Comparison of ENCODE assay signal across 8 mouse cellular contexts in the genomic region with DNA sequence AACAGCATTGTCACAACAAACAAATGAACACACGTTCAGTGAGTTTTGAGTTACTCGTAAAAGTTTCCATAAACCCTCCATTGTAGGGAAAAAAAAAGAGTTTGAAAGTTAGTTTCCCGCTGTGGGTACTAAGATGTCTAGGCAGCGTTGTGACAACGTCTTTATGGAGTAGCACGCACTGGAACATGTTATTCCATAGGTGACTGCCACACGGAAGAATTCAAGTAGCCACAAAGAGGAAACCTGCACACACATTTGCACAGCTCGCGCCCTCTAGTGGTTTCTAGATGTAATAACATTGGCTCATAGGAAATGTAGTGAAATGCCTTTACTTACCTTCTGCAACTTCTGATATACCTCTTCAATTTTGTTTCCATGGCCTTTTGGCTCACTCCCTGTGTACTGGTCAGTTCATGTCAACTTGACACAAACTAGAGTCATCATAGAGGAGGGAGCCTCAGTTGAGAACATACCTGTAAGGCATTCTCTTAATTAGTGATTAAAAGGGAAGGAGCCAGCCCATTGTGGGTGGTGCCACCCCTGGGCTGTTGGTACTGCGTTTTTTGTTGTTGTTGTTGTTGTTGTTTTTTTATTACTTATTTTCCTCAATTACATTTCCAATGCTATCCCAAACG. TPM values are rescaled to one million over a fixed set of nuclear protein-coding genes. Genes with fewer than 3 reads are reported as not detected.
DNase-seq lines count a peak whose midpoint lies in the region; ATAC-seq and TF ChIP-seq lines count a peak whose summit lies in the region.

No protein-coding gene starts in this region.

- H3K27ac ChIP-seq in heart, embryonic 11.5 days (ENCODE audit: low read depth, low read length) = no peak overlapping the region
- no peak overlapping the region for H3K27ac ChIP-seq in embryonic facial prominence, embryonic 14.5 days (replicated peaks; ENCODE audit: low read depth, low read length)
- H3K27ac ChIP-seq in intestine, postnatal 0 days (ENCODE audit: low read depth, low read length) = no peak overlapping the region
- no peak overlapping the region for H3K27ac ChIP-seq in midbrain, embryonic 12.5 days (replicated peaks)

- TF ChIP-seq CTCF in intestine, postnatal 0 days (IDR thresholded peaks at IDR 0.05; ENCODE audit: low read depth) = peak; percentile 94

- H3K4me1 ChIP-seq in heart, embryonic 11.5 days (ENCODE audit: control insufficient read depth, insufficient read depth, low read length) = no peaks in the 10 kb centered on the region
- no peaks in the 10 kb centered on the region for H3K4me1 ChIP-seq in embryonic facial prominence, embryonic 14.5 days (ENCODE audit: control insufficient read depth, insufficient read depth, low read length)
- H3K4me1 ChIP-seq in intestine, postnatal 0 days (replicated peaks; ENCODE audit: control insufficient read depth, insufficient read depth, low read length) = no peaks in the 10 kb centered on the region
- no peaks in the 10 kb centered on the region for H3K4me1 ChIP-seq in midbrain, embryonic 12.5 days

- 18% methylated on average over 11 of the region's 11 CpGs for WGBS in heart, embryonic 11.5 days (ENCODE audit: insufficient replicate concordance)
- 22% methylated on average over 11 of the region's 11 CpGs for WGBS in embryonic facial prominence, embryonic 14.5 days
- WGBS in intestine, postnatal 0 days = 20% methylated on average over 11 of the region's 11 CpGs
- WGBS in midbrain, embryonic 12.5 days = 29% methylated on average over 11 of the region's 11 CpGs

- peak overlapping the region; percentile 52 for H3K4me2 ChIP-seq in heart, embryonic 11.5 days
- peak overlapping the region; percentile 36 for H3K4me2 ChIP-seq in embryonic facial prominence, embryonic 14.5 days (ENCODE audit: low read depth, low read length)
- peak overlapping the region; percentile 22; the same call in 1 of the 2 replicates for H3K4me2 ChIP-seq in intestine, postnatal 0 days (replicated peaks; ENCODE audit: low read depth)
- H3K4me2 ChIP-seq in midbrain, embryonic 12.5 days (replicated peaks) = no peak overlapping the region

- no peak for ATAC-seq in heart, embryonic 11.5 days (replicated peaks; ENCODE audit: insufficient number of reproducible peaks, low FRiP score, low TSS enrichment)
- no peak for ATAC-seq in embryonic facial prominence, embryonic 14.5 days (ENCODE audit: low read depth)
- no peak; the same call in 1 of the 2 replicates for ATAC-seq in intestine, postnatal 0 days
- ATAC-seq in midbrain, embryonic 12.5 days (ENCODE audit: low FRiP score, low read depth) = peak; percentile 57

- no peaks in the 10 kb centered on the region for H3K27me3 ChIP-seq in heart, embryonic 11.5 days (ENCODE audit: control insufficient read depth, insufficient read depth, low read length)
- no peaks in the 10 kb centered on the region for H3K27me3 ChIP-seq in embryonic facial prominence, embryonic 14.5 days (replicated peaks; ENCODE audit: control insufficient read depth, insufficient read depth, low read length)
- no peaks in the 10 kb centered on the region for H3K27me3 ChIP-seq in intestine, postnatal 0 days (replicated peaks; ENCODE audit: control insufficient read depth, insufficient read depth, low read length)
- no peaks in the 10 kb centered on the region for H3K27me3 ChIP-seq in midbrain, embryonic 12.5 days

- no peak for DNase-seq in heart, postnatal 14 days
- DNase-seq in ES-CJ7 (ENCODE audit: low read depth, low spot score) = peak; percentile 66
- peak; percentile 82 for DNase-seq in embryonic facial prominence, embryonic 14.5 days (ENCODE audit: low spot score)
- no peak for DNase-seq in layer of hippocampus, adult 9-10 months (ENCODE audit: low spot score)
- DNase-seq in left cerebral cortex, postnatal 10 days (ENCODE audit: extremely low spot score in 1 of 2, low spot score in 2 of 2) = no peak

- H3K4me3 ChIP-seq in heart, embryonic 11.5 days (ENCODE audit: low read depth, low read length) = no peak overlapping the region
- H3K4me3 ChIP-seq in embryonic facial prominence, embryonic 14.5 days (ENCODE audit: low read depth, low read length) = no peak overlapping the region
- no peak overlapping the region for H3K4me3 ChIP-seq in intestine, postnatal 0 days (ENCODE audit: low read depth, low read length)
- H3K4me3 ChIP-seq in midbrain, embryonic 12.5 days = no peak overlapping the region

- no peaks in the 10 kb centered on the region for H3K9me3 ChIP-seq in heart, embryonic 11.5 days (replicated peaks; ENCODE audit: control insufficient read depth, low read length)
- no peaks in the 10 kb centered on the region for H3K9me3 ChIP-seq in embryonic facial prominence, embryonic 14.5 days (ENCODE audit: control insufficient read depth, low read length)
- no peaks in the 10 kb centered on the region for H3K9me3 ChIP-seq in intestine, postnatal 0 days (ENCODE audit: control insufficient read depth)
- no peaks in the 10 kb centered on the region for H3K9me3 ChIP-seq in midbrain, embryonic 12.5 days

- no peaks in the 10 kb centered on the region for H3K36me3 ChIP-seq in heart, embryonic 11.5 days (ENCODE audit: control insufficient read depth, insufficient read depth, low read length)
- H3K36me3 ChIP-seq in embryonic facial prominence, embryonic 14.5 days (ENCODE audit: control insufficient read depth, insufficient read depth, low read length) = no peaks in the 10 kb centered on the region
- no peaks in the 10 kb centered on the region for H3K36me3 ChIP-seq in intestine, postnatal 0 days (ENCODE audit: control insufficient read depth, insufficient read depth)
- H3K36me3 ChIP-seq in midbrain, embryonic 12.5 days = no peaks in the 10 kb centered on the region

- intact Hi-C loops in heart, postnatal 14 days (cut with DNase I) = no loop called here
- intact Hi-C loops in left cerebral cortex, postnatal 10 days (cut with DNase I) = loop anchor here (10.0 kb wide), 1 partner anchor 610 kb away; no protein-coding TSS in a partner anchor

- no peak overlapping the region for H3K9ac ChIP-seq in heart, embryonic 11.5 days (ENCODE audit: low read depth, low read length)
- H3K9ac ChIP-seq in embryonic facial prominence, embryonic 14.5 days (ENCODE audit: low read depth, low read length) = no peak overlapping the region
- H3K9ac ChIP-seq in intestine, postnatal 0 days (ENCODE audit: low read depth, low read length) = no peak overlapping the region
- H3K9ac ChIP-seq in midbrain, embryonic 12.5 days (replicated peaks) = no peak overlapping the region

RNA-seq across cellular contexts. Expression of gene Gbp5, which starts 19.3 kb away (rescaled TPM):
- polyA plus RNA-seq in heart, embryonic 11.5 days (2014; fragmentation: Nextera tagmentation; extraction: Ambion mirVana) = not detected in 2 replicates
- total RNA-seq in heart, postnatal 14 days (2021) = 1 to 10 TPM; 6.8 to 9.3 TPM
- polyA plus RNA-seq in embryonic facial prominence, embryonic 14.5 days (2014; fragmentation: Nextera tagmentation; extraction: Ambion mirVana) = 0.17 TPM in 1 of 2 replicates, not detected in the other
- 0.17 and 0.24 TPM in 2 replicates for polyA plus RNA-seq in intestine, postnatal 0 days (2015; fragmentation: Nextera tagmentation; extraction: Ambion mirVana)
- polyA plus RNA-seq in midbrain, embryonic 12.5 days (2016; fragmentation: Nextera tagmentation; extraction: Ambion mirVana) = not detected in 2 replicates
- 1 to 10 TPM; 1.0 to 1.5 TPM for total RNA-seq in left cerebral cortex, postnatal 10 days (2021)

RNA-seq across cellular contexts. Expression of gene Gbp7, which starts 55.7 kb away (rescaled TPM):
- 0.94 and 1.1 TPM in 2 replicates for polyA plus RNA-seq in heart, embryonic 11.5 days (2014; fragmentation: Nextera tagmentation; extraction: Ambion mirVana)
- total RNA-seq in heart, postnatal 14 days (2021) = 10 to 100 TPM in 1 of 2 experiments, 1 to 10 TPM in 1; 9.6 to 10.5 TPM
- polyA plus RNA-seq in embryonic facial prominence, embryonic 14.5 days (2014; fragmentation: Nextera tagmentation; extraction: Ambion mirVana) = 3.9 and 4.4 TPM in 2 replicates
- 11.4 and 12.6 TPM in 2 replicates for polyA plus RNA-seq in intestine, postnatal 0 days (2015; fragmentation: Nextera tagmentation; extraction: Ambion mirVana)
- 1.8 and 2.3 TPM in 2 replicates for polyA plus RNA-seq in midbrain, embryonic 12.5 days (2016; fragmentation: Nextera tagmentation; extraction: Ambion mirVana)
- 1 to 10 TPM; 3.4 to 3.8 TPM for total RNA-seq in left cerebral cortex, postnatal 10 days (2021)

Comparison
In these comparisons a context has a peak if more than half of its experiments do, and no peak if none do; other contexts are left out.
1. DNase-seq: peak in ES-CJ7 (single experiment) and embryonic facial prominence, embryonic 14.5 days (single experiment); none in heart, postnatal 14 days (0 of 2), layer of hippocampus, adult 9-10 months (single experiment) and left cerebral cortex, postnatal 10 days (0 of 2).